Mouse (Mus musculus) lung, postnatal 0 days (tissue): ENCODE measurements around the gene Rpl28. TPM values are rescaled to one million over a fixed set of nuclear protein-coding genes. Genes with fewer than 3 reads are reported as not detected.
"Not testable (repeated sequence)": the region's sequence is repeated elsewhere in the genome, so short reads cannot be mapped to it uniquely, and the experiment has no call there.

Source experiments
- ATAC-seq: fragments of 200-750 bp; cut with Nextera tagmentation; 2 replicates; pipeline ENCODE4 v1.8.0; 2017; ENCODE audit warnings: moderate library complexity
- DNase-seq: peaks from one replicate; pipeline ENCODE4 v3.0.0-alpha.2; 2016; ENCODE audit warnings: low spot score
- H3K27ac ChIP-seq: fragments of 300-500 bp; sonication (generic); 2 replicates; pipeline ENCODE4 v1.5.1; 2014; ENCODE audit warnings: antibody characterized with exemption, mild to moderate bottlenecking, low read length, mixed read lengths
- H3K27me3 ChIP-seq: fragments of 300-500 bp; sonication (generic); replicated peaks from 2 replicates; pipeline ENCODE4 v1.6.1; 2014; ENCODE audit warnings: low read length, mixed read lengths; ENCODE audit not compliant: insufficient read depth
- H3K36me3 ChIP-seq: fragments of 300-500 bp; sonication (generic); 2 replicates; pipeline ENCODE4 v1.6.1; 2014; ENCODE audit warnings: low read length, mixed read lengths; ENCODE audit not compliant: insufficient read depth
- H3K4me1 ChIP-seq: fragments of 300-500 bp; sonication (generic); 2 replicates; pipeline ENCODE4 v1.6.1; 2014; ENCODE audit warnings: antibody characterized with exemption, low read depth, low read length, mixed read lengths; ENCODE audit not compliant: insufficient read depth
- H3K4me2 ChIP-seq: fragments of 300-500 bp; sonication (generic); replicated peaks from 2 replicates; pipeline ENCODE4 v1.6.1; 2014; ENCODE audit warnings: low read depth, mild to moderate bottlenecking, low read length, moderate library complexity, mixed read lengths
- H3K4me3 ChIP-seq: fragments of 300-500 bp; sonication (generic); 2 replicates; pipeline ENCODE4 v1.5.1; 2014; ENCODE audit warnings: low read depth, low read length
- H3K9ac ChIP-seq: fragments of 300-500 bp; sonication (generic); replicated peaks from 2 replicates; pipeline ENCODE4 v1.6.1; 2014; ENCODE audit warnings: low read depth, mild to moderate bottlenecking
- H3K9me3 ChIP-seq: fragments of 300-500 bp; sonication (generic); 2 replicates; pipeline ENCODE4 v1.6.1; 2016; ENCODE audit warnings: low read length, mixed read lengths
- CTCF ChIP-seq: IDR thresholded peaks from 2 replicates; pipeline ENCODE4 v1.5.1; 2016; ENCODE audit warnings: antibody characterized with exemption, mild to moderate bottlenecking
- EP300 ChIP-seq: IDR thresholded peaks from 2 replicates; pipeline ENCODE4 v1.6.1; 2016; ENCODE audit warnings: antibody characterized with exemption, mild to moderate bottlenecking, control low read depth
- WGBS: fragments of 180-500 bp; shearing (Covaris S2); extraction: QIAGEN DNeasy Blood & Tissue Kit; methylation state at CpG from one replicate; pipeline ENCODE4 v1.1.7; 2014; 5-methylcytosine and 5-hydroxymethylcytosine counted together
- polyA plus RNA-seq: library from polyadenylated mRNA; unstranded; fragments of >200 nt; fragmentation: Nextera tagmentation; extraction: Ambion mirVana; gene quantifications from 2 replicates; pipeline ENCODE4 v1.2.1, GENCODE M21; 2015

The Rpl28 gene
- polyA plus RNA-seq, 1 experiment from 2014 or later = 294 TPM

- Histone ChIP-seq H3K9me3 (no peaks in the 10 kb centered on the region), H3K4me1 (0 out of 2 replicates have a peak, but pooled peaks cover 4% of the 10 kb centered on the region), H3K36me3 (no peaks in the 10 kb centered on the region), H3K27me3 (peaks cover 13% of the 10 kb centered on the region), H3K9ac (no peak overlapping the region), H3K4me3 (no peak overlapping the region), H3K4me2 (no peak overlapping the region), H3K27ac (no peak overlapping the region)
- DNase-seq (no peak), ATAC-seq (no peak)
- 25% methylated on average over 5 of the region's 5 CpGs for WGBS
- TF ChIP-seq EP300 (no peak), CTCF (no peak)
Measured at GRCm38 (mm10) chr7:4779921-4780320, 12.8 kb upstream of the Rpl28 start.

- Histone ChIP-seq H3K4me3 (no peak overlapping the region), H3K9me3 (no peaks in the 10 kb centered on the region), H3K4me1 (0 out of 2 replicates have a peak, but pooled peaks cover 4% of the 10 kb centered on the region), H3K36me3 (no peaks in the 10 kb centered on the region), H3K9ac (no peak overlapping the region), H3K27ac (no peak overlapping the region), H3K27me3 (peaks cover 3% of the 10 kb centered on the region), H3K4me2 (no peak overlapping the region)
- ATAC-seq (no peak), DNase-seq (no peak)
- WGBS = 30% methylated on average over 3 of the region's 3 CpGs
- no peak for TF ChIP-seq EP300
- no peak for TF ChIP-seq CTCF
Measured at GRCm38 (mm10) chr7:4782130-4782529, 10.5 kb upstream of the Rpl28 start.

- H3K36me3 ChIP-seq = no peaks in the 10 kb centered on the region
- H3K4me1 ChIP-seq = 0 out of 2 replicates have a peak, but pooled peaks cover 4% of the 10 kb centered on the region
- H3K4me2 ChIP-seq = no peak within 1 kb of the TSS
- H3K27ac ChIP-seq = no peak within 1 kb of the TSS
- H3K27me3 ChIP-seq = no peaks in the 10 kb centered on the region
- H3K4me3 ChIP-seq = no peak within 1 kb of the TSS
- no peak for TF ChIP-seq CTCF
- no peak for TF ChIP-seq EP300
- DNase-seq = no peak
- no peak for ATAC-seq
- 74% methylated on average over 2 of the region's 2 CpGs for WGBS
- H3K9me3 ChIP-seq = no peaks in the 10 kb centered on the region
- no peak within 1 kb of the TSS for H3K9ac ChIP-seq
Measured at GRCm38 (mm10) chr7:4782759-4783158, 9.9 kb upstream of the Rpl28 start, which contains the start of the genes Il11 and Tmem190. Gene Il11, minus strand, starts transcription at chr7:4782859. Gene Tmem190, plus strand, starts transcription at chr7:4782937.

GRCm38 (mm10) chr7:4783667-4784268, 8.9 kb upstream of the Rpl28 start:
- H3K9me3 ChIP-seq = no peaks in the 10 kb centered on the region
- H3K27ac ChIP-seq = no peak overlapping the region
- WGBS = 76% methylated on average over 14 of the region's 14 CpGs
- no peak for TF ChIP-seq EP300
- no peak for TF ChIP-seq CTCF
- DNase-seq = no peak
- no peak for ATAC-seq
- H3K9ac ChIP-seq = no peak overlapping the region
- no peak overlapping the region for H3K4me3 ChIP-seq
- H3K4me1 ChIP-seq = 0 out of 2 replicates have a peak, but pooled peaks cover 7% of the 10 kb centered on the region
- H3K27me3 ChIP-seq = no peaks in the 10 kb centered on the region
- no peak overlapping the region for H3K4me2 ChIP-seq
- no peaks in the 10 kb centered on the region for H3K36me3 ChIP-seq

GRCm38 (mm10) chr7:4788499-4789435, 3.9 kb upstream of the Rpl28 start:
- no peaks in the 10 kb centered on the region for H3K27me3 ChIP-seq
- H3K4me2 ChIP-seq = peak overlapping the region; percentile 94
- peak overlapping the region; percentile 64 for H3K9ac ChIP-seq
- 3% methylated on average over 46 of the region's 64 CpGs for WGBS
- peak overlapping the region; percentile 58 for H3K4me3 ChIP-seq
- DNase-seq = peak; percentile 75
- TF ChIP-seq EP300 (no peak), CTCF (peak; percentile 54)
- peak; percentile 39 for ATAC-seq
- H3K9me3 ChIP-seq = no peaks in the 10 kb centered on the region
- H3K4me1 ChIP-seq = 0 out of 2 replicates have a peak, but pooled peaks cover 7% of the 10 kb centered on the region
- no peaks in the 10 kb centered on the region for H3K36me3 ChIP-seq
- peak overlapping the region; percentile 84 for H3K27ac ChIP-seq

- H3K27ac ChIP-seq = peak within 1 kb of the TSS; percentile 84
- no peak for TF ChIP-seq EP300
- TF ChIP-seq CTCF = no peak
- H3K4me2 ChIP-seq = peak within 1 kb of the TSS; percentile 94
- no peaks in the 10 kb centered on the region for H3K36me3 ChIP-seq
- ATAC-seq (peak; percentile 68), DNase-seq (peak; percentile 74)
- WGBS = 5% methylated on average over 33 of the region's 40 CpGs
- no peaks in the 10 kb centered on the region for H3K27me3 ChIP-seq
- H3K9me3 ChIP-seq = no peaks in the 10 kb centered on the region
- 0 out of 2 replicates have a peak, but pooled peaks cover 7% of the 10 kb centered on the region for H3K4me1 ChIP-seq
- peak within 1 kb of the TSS; percentile 64 for H3K9ac ChIP-seq
- H3K4me3 ChIP-seq = peak within 1 kb of the TSS; percentile 58
Measured at GRCm38 (mm10) chr7:4789436-4789935, 3.2 kb upstream of the Rpl28 start, which contains the start of gene Tmem238. Gene Tmem238, minus strand, starts transcription at chr7:4789656.

GRCm38 (mm10) chr7:4793248-4793647, 574 bp downstream of the Rpl28 start:
- not testable (repeated sequence) for H3K9me3 ChIP-seq, H3K36me3 ChIP-seq, DNase-seq, H3K4me1 ChIP-seq, H3K27me3 ChIP-seq
- under 1% methylated on average over 31 of the region's 31 CpGs for WGBS
- peak; percentile 2 for ATAC-seq
- Histone ChIP-seq H3K9ac (peak overlapping the region; percentile 83), H3K4me2 (peak overlapping the region; percentile 72), H3K27ac (peak overlapping the region; percentile 89), H3K4me3 (peak overlapping the region; percentile 73)
